Mouse (Mus musculus) c-Kit-negative CD71-positive TER-119-positive erythroid progenitor cells, embryonic 14.5 days (primary cell): ENCODE data around the gene Zxdc.

Experiments used
- DNase-seq: peaks from one replicate; pipeline ENCODE4 v3.0.0-alpha.2; 2013; ENCODE audit warnings: low read depth, low spot score

Zxdc gene

GRCm38 (mm10) chr6:90377708-90378107 is 8.4 kb downstream of the Zxdc start:
- no peak for DNase-seq

- no peak for DNase-seq
Observed at GRCm38 (mm10) chr6:90381465-90381864, 12.2 kb downstream of the Zxdc start.

- no peak for DNase-seq
Observed at GRCm38 (mm10) chr6:90390629-90391028, 21.3 kb downstream of the Zxdc start.

- DNase-seq, result no peak
Observed at GRCm38 (mm10) chr6:90393948-90394347, 24.7 kb downstream of the Zxdc start.

- no peak for DNase-seq
Observed at GRCm38 (mm10) chr6:90395751-90396150, 26.5 kb downstream of the Zxdc start.

- DNase-seq, result no peak
Observed at GRCm38 (mm10) chr6:90397291-90397690, 28.0 kb downstream of the Zxdc start.

GRCm38 (mm10) chr6:90408632-90409031 is 39.3 kb downstream of the Zxdc start:
- no peak for DNase-seq

GRCm38 (mm10) chr6:90410972-90411371 is 41.7 kb downstream of the Zxdc start:
- DNase-seq, result no peak

GRCm38 (mm10) chr6:90411926-90412325 is 42.6 kb downstream of the Zxdc start:
- DNase-seq, result no peak

- no peak for DNase-seq
Observed at GRCm38 (mm10) chr6:90422565-90422964, 53.3 kb downstream of the Zxdc start.

- DNase-seq, result no peak
Observed at GRCm38 (mm10) chr6:90425361-90425760, 56.1 kb downstream of the Zxdc start.

GRCm38 (mm10) chr6:90426003-90426402 is 56.7 kb downstream of the Zxdc start:
- DNase-seq, result no peak

- DNase-seq, result no peak
Observed at GRCm38 (mm10) chr6:90428380-90428974, 59.2 kb downstream of the Zxdc start, which contains the start of gene Cfap100. TSS of gene Cfap100 (minus strand) at chr6:90428797.

- DNase-seq, result no peak
Observed at GRCm38 (mm10) chr6:90429911-90430310, 60.6 kb downstream of the Zxdc start.

GRCm38 (mm10) chr6:90431487-90431886 is 62.2 kb downstream of the Zxdc start:
- DNase-seq, result no peak

- DNase-seq, result no peak
Observed at GRCm38 (mm10) chr6:90434687-90435086, 65.4 kb downstream of the Zxdc start.

- DNase-seq, result no peak
Observed at GRCm38 (mm10) chr6:90435195-90435618, 65.9 kb downstream of the Zxdc start.

GRCm38 (mm10) chr6:90436192-90436907 is 67.1 kb downstream of the Zxdc start:
- no peak for DNase-seq

GRCm38 (mm10) chr6:90437041-90437440 is 67.7 kb downstream of the Zxdc start:
- DNase-seq, result no peak

- no peak for DNase-seq
Observed at GRCm38 (mm10) chr6:90446883-90447282, 77.6 kb downstream of the Zxdc start.

GRCm38 (mm10) chr6:90450179-90450578 is 80.9 kb downstream of the Zxdc start:
- no peak for DNase-seq

GRCm38 (mm10) chr6:90450697-90451096 is 81.4 kb downstream of the Zxdc start:
- DNase-seq, result no peak

GRCm38 (mm10) chr6:90451512-90451911 is 82.2 kb downstream of the Zxdc start:
- no peak for DNase-seq
